Mouse (Mus musculus) megakaryocyte, embryonic 14.5 days (primary cell): Measurements from ENCODE around the gene Usp37. TPM values are rescaled to one million over a fixed set of nuclear protein-coding genes. Genes with fewer than 3 reads are reported as not detected.
A peak's percentile ranks its signal among the peaks of the same experiment; 100 is the strongest.

Source experiments
- H3K27me3 ChIP-seq: replicated peaks from 2 replicates; pipeline ENCODE3; 2012; ENCODE audit warnings: inconsistent platforms
- H3K36me3 ChIP-seq: replicated peaks from 2 replicates; pipeline ENCODE3; 2012; ENCODE audit warnings: low read length, inconsistent platforms, mixed read lengths
- H3K4me1 ChIP-seq: 2 replicates; pipeline ENCODE4 v1.6.1; 2012; ENCODE audit warnings: inconsistent platforms
- H3K4me3 ChIP-seq: replicated peaks from 2 replicates; pipeline ENCODE3; 2012; ENCODE audit warnings: moderate library complexity, mild to moderate bottlenecking, inconsistent platforms
- H3K9me3 ChIP-seq: 2 replicates; pipeline ENCODE4 v1.6.1; 2012; ENCODE audit warnings: inconsistent platforms
- FLI1 ChIP-seq: IDR thresholded peaks from 2 replicates; pipeline ENCODE4 v1.6.1; 2012; ENCODE audit warnings: low read length, inconsistent platforms, mixed read lengths
- GATA1 ChIP-seq: IDR thresholded peaks from 3 replicates; pipeline ENCODE4 v1.6.1; 2012; ENCODE audit warnings: mixed read lengths, low read length, inconsistent platforms, borderline replicate concordance
- polyA plus RNA-seq: library from polyadenylated mRNA; stranded (reverse); fragments of >175 nt; gene quantifications from 2 replicates; pipeline ENCODE4 v1.2.3, GENCODE M21; 2012; ENCODE audit warnings: low replicate concordance; ENCODE audit not compliant: insufficient read depth

Usp37 gene
- polyA plus RNA-seq, result 0.17 TPM in 1 of 2 replicates, not detected in the other

- TF ChIP-seq FLI1, result no peak
- TF ChIP-seq GATA1, result no peak
- Histone ChIP-seq H3K4me3 (no peak within 1 kb of the TSS), H3K27me3 (peaks cover 61% of the 10 kb centered on the region), H3K4me1 (peaks cover 4% of the 10 kb centered on the region; the same call in 1 of the 2 replicates), H3K9me3 (no peaks in the 10 kb centered on the region), H3K36me3 (no peaks in the 10 kb centered on the region)
Observed at GRCm38 (mm10) chr1:74544184-74544583, at the start of gene Usp37. Gene Usp37 (minus strand): TSS chr1:74544284.

- H3K27me3 ChIP-seq, result no peaks in the 10 kb centered on the region
- H3K9me3 ChIP-seq, result no peaks in the 10 kb centered on the region
- TF ChIP-seq GATA1 (no peak), FLI1 (peak; percentile 64; the same call in 1 of the 2 replicates)
- peaks cover 44% of the 10 kb centered on the region for H3K4me1 ChIP-seq
- H3K4me3 ChIP-seq, result peak within 1 kb of the TSS; percentile 98
- H3K36me3 ChIP-seq, result peaks cover 56% of the 10 kb centered on the region
Observed at GRCm38 (mm10) chr1:74587773-74588445, 43.8 kb upstream of the Usp37 start, which contains the start of the genes Zfp142 and Bcs1l. Gene Zfp142 (minus strand): TSS chr1:74588246. Gene Bcs1l (plus strand): TSS chr1:74588289.

GRCm38 (mm10) chr1:74587233-74587772, 43.2 kb upstream of the Usp37 start:
- H3K27me3 ChIP-seq, result no peaks in the 10 kb centered on the region
- TF ChIP-seq GATA1 (no peak), FLI1 (no peak)
- H3K9me3 ChIP-seq, result no peaks in the 10 kb centered on the region
- peaks cover 44% of the 10 kb centered on the region for H3K4me1 ChIP-seq
- peaks cover 61% of the 10 kb centered on the region for H3K36me3 ChIP-seq
- H3K4me3 ChIP-seq, result peak overlapping the region; percentile 98

- no peak overlapping the region for H3K4me3 ChIP-seq
- H3K27me3 ChIP-seq, result no peaks in the 10 kb centered on the region
- H3K9me3 ChIP-seq, result no peaks in the 10 kb centered on the region
- H3K36me3 ChIP-seq, result peaks cover 55% of the 10 kb centered on the region
- no peak for TF ChIP-seq GATA1
- TF ChIP-seq FLI1, result no peak
- H3K4me1 ChIP-seq, result peaks cover 44% of the 10 kb centered on the region
Observed at GRCm38 (mm10) chr1:74584616-74585398, 40.7 kb upstream of the Usp37 start.

GRCm38 (mm10) chr1:74582621-74583020, 38.5 kb upstream of the Usp37 start:
- Histone ChIP-seq H3K4me1 (peaks cover 30% of the 10 kb centered on the region), H3K9me3 (no peaks in the 10 kb centered on the region), H3K36me3 (peaks cover 71% of the 10 kb centered on the region), H3K4me3 (no peak overlapping the region), H3K27me3 (no peaks in the 10 kb centered on the region)
- no peak for TF ChIP-seq GATA1
- no peak for TF ChIP-seq FLI1

GRCm38 (mm10) chr1:74569739-74570719, 25.9 kb upstream of the Usp37 start:
- Histone ChIP-seq H3K4me1 (peaks cover 12% of the 10 kb centered on the region), H3K27me3 (no peaks in the 10 kb centered on the region), H3K36me3 (peaks cover 95% of the 10 kb centered on the region), H3K4me3 (no peak overlapping the region), H3K9me3 (no peaks in the 10 kb centered on the region)
- TF ChIP-seq FLI1, result no peak
- TF ChIP-seq GATA1, result no peak

GRCm38 (mm10) chr1:74565834-74566233, 21.8 kb upstream of the Usp37 start:
- H3K36me3 ChIP-seq, result peaks cover 71% of the 10 kb centered on the region
- TF ChIP-seq FLI1, result no peak
- TF ChIP-seq GATA1, result no peak
- H3K27me3 ChIP-seq, result no peaks in the 10 kb centered on the region

GRCm38 (mm10) chr1:74559061-74559460, 15.0 kb upstream of the Usp37 start:
- H3K36me3 ChIP-seq, result peaks cover 7% of the 10 kb centered on the region
- peaks cover 18% of the 10 kb centered on the region for H3K4me1 ChIP-seq
- H3K4me3 ChIP-seq, result no peak overlapping the region
- H3K9me3 ChIP-seq, result no peaks in the 10 kb centered on the region
- TF ChIP-seq FLI1, result no peak
- no peak for TF ChIP-seq GATA1
- H3K27me3 ChIP-seq, result peaks cover 7% of the 10 kb centered on the region

More at GRCm38 (mm10) chr1:74565834-74566233, 21.8 kb upstream of the Usp37 start:
- no peak overlapping the region for H3K4me3 ChIP-seq
- H3K9me3 ChIP-seq, result no peaks in the 10 kb centered on the region
- H3K4me1 ChIP-seq, result peaks cover 21% of the 10 kb centered on the region
